Mouse (Mus musculus) megakaryocyte, adult 5-6 weeks (primary cell): ENCODE data around the gene Ssxb1. TPM values are rescaled to one million over a fixed set of nuclear protein-coding genes. Genes with fewer than 3 reads are reported as not detected.
"Not testable (repeated sequence)": the region's sequence is repeated elsewhere in the genome, so short reads cannot be mapped to it uniquely, and the experiment has no call there.

Source experiments
- ATAC-seq: 2 replicates; pipeline ENCODE4 v1.8.0; 2016; ENCODE audit warnings: mild to moderate bottlenecking, inconsistent platforms; ENCODE audit not compliant: poor library complexity, severe bottlenecking
- total RNA-seq, 2 experiments: library from RNA; stranded (forward) in 1 of 2; stranded (reverse) in 1 of 2; fragments of 153-499, 151-499 nt in 1 of 2; fragments of 221-1000, 200-1000 nt in 1 of 2; gene quantifications; 2 replicates each; pipeline versions ENCODE4 v1.2.3 to v1.2.4; 2015 to 2017

The Ssxb1 gene
- total RNA-seq (2015) = not detected in 2 replicates
- total RNA-seq (2017) = not detected in 2 replicates

DNA sequence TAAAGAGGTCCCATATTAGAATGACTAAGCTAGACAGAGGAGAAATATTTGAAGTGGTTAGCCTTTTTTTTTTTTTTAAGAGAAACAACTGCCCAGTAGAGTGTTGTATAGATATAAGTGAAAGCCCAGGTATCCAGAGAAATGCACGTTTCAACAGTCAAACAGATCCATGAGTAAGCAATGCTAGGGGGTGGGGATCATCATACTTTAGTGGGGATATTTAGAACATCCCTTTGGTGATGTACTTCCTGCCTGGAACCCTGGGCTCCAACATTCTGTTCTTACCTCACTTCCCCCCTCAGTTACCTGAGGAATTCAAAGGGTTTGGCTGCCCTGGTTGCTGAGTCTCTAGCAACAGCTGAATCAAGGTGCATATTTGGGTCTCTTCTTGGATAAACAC, at the start of gene Ssxb1:
TSS of gene Ssxb1 (plus strand) at position 301 of the 400 bp plus-strand sequence.
- ATAC-seq = not testable (repeated sequence)

DNA sequence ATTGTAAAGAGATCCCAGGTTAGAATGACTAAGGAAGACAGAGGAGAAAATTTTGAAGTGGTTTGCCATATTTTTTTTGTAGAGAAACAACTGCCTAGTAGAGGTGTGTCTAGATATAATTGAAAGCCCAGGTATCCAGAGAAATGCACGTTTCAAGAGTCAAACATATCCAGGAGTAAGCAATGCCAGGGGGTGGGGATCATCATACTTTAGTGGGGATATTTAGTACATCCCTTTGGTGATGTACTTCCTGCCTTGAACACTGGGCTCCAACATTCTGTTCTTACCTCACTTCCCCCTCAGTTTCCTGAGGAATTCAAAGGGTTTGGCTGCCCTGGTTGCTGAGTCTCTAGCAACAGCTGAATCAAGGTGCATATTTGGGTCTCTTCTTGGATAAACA, 46.4 kb upstream of the Ssxb1 start, which contains the start of gene Ssxb9:
TSS of gene Ssxb9 (plus strand) at position 301 of the 400 bp plus-strand sequence.
- not testable (repeated sequence) for ATAC-seq

DNA sequence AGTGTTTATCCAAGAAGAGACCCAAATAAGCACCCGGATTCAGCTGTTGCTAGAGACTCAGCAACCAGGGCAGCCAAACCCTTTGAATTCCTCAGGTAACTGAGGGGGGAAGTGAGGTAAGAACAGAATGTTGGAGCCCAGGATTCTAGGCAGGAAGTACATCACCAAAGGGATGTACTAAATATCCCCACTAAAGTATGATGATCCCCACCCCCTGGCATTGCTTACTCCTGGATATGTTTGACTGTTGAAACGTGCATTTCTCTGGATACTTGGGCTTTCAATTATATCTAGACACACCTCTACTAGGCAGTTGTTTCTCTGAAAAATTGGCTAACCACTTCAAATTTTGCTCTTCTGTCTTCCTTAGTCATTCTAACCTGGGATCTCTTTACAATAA, 48.5 kb downstream of the Ssxb1 start, which contains the start of gene Ssxb2:
TSS of gene Ssxb2 (minus strand) at position 101 of the 400 bp plus-strand sequence.
- ATAC-seq = not testable (repeated sequence)

Other genes with a start within 250 kb of the Ssxb1 start
- 5.9 and 8.4 TPM in 2 replicates for gene Tbc1d25, start 237.1 kb upstream of the Ssxb1 start, total RNA-seq (2015)
- gene Tbc1d25, start 237.1 kb upstream of the Ssxb1 start, total RNA-seq (2017) = 2.0 and 2.9 TPM in 2 replicates
- gene Ebp, start 219.8 kb upstream of the Ssxb1 start, total RNA-seq (2015) = 56.4 and 70.7 TPM in 2 replicates
- 108 and 125 TPM in 2 replicates for gene Ebp, start 219.8 kb upstream of the Ssxb1 start, total RNA-seq (2017)
- 0.27 TPM in 1 of 2 replicates, not detected in the other for gene Porcn, start 206.8 kb upstream of the Ssxb1 start, total RNA-seq (2015)
- gene Porcn, start 206.8 kb upstream of the Ssxb1 start, total RNA-seq (2017) = 0.22 and 0.41 TPM in 2 replicates
- gene Ftsj1, start 160.9 kb upstream of the Ssxb1 start, total RNA-seq (2015) = 16.3 and 17.5 TPM in 2 replicates
- gene Ftsj1, start 160.9 kb upstream of the Ssxb1 start, total RNA-seq (2017) = 14.2 and 14.4 TPM in 2 replicates
- 1.3 and 4.1 TPM in 2 replicates for gene Slc38a5, start 142.2 kb upstream of the Ssxb1 start, total RNA-seq (2015)
- gene Slc38a5, start 142.2 kb upstream of the Ssxb1 start, total RNA-seq (2017) = 2.4 and 3.7 TPM in 2 replicates
- gene Ssxb10, start 85.9 kb upstream of the Ssxb1 start, total RNA-seq (2015) = not detected in 2 replicates
- not detected in 2 replicates for gene Ssxb10, start 85.9 kb upstream of the Ssxb1 start, total RNA-seq (2017)
- gene Ssxb9, start 46.3 kb upstream of the Ssxb1 start, total RNA-seq (2015) = not detected in 2 replicates
- not detected in 2 replicates for gene Ssxb9, start 46.3 kb upstream of the Ssxb1 start, total RNA-seq (2017)
- gene Ssxb2, start 48.4 kb downstream of the Ssxb1 start, total RNA-seq (2015) = not detected in 2 replicates
- gene Ssxb2, start 48.4 kb downstream of the Ssxb1 start, total RNA-seq (2017) = not detected in 2 replicates
- gene Gm14459, start 111.6 kb downstream of the Ssxb1 start, total RNA-seq (2015) = not detected in 2 replicates
- not detected in 2 replicates for gene Gm14459, start 111.6 kb downstream of the Ssxb1 start, total RNA-seq (2017)
- gene Ssxb6, start 134.9 kb downstream of the Ssxb1 start, total RNA-seq (2015) = not detected in 2 replicates
- gene Ssxb6, start 134.9 kb downstream of the Ssxb1 start, total RNA-seq (2017) = not detected in 2 replicates
- not detected in 2 replicates for gene Ssxb3, start 178.5 kb downstream of the Ssxb1 start, total RNA-seq (2015)
- gene Ssxb3, start 178.5 kb downstream of the Ssxb1 start, total RNA-seq (2017) = not detected in 2 replicates